Mouse (Mus musculus): ENCODE results near the gene Adam12. TPM values are rescaled to one million over a fixed set of nuclear protein-coding genes. Genes with fewer than 3 reads are reported as not detected.

Adam12 gene
- polyA plus RNA-seq, 1 experiment from 2014 or later = 3.4 TPM

DNA sequence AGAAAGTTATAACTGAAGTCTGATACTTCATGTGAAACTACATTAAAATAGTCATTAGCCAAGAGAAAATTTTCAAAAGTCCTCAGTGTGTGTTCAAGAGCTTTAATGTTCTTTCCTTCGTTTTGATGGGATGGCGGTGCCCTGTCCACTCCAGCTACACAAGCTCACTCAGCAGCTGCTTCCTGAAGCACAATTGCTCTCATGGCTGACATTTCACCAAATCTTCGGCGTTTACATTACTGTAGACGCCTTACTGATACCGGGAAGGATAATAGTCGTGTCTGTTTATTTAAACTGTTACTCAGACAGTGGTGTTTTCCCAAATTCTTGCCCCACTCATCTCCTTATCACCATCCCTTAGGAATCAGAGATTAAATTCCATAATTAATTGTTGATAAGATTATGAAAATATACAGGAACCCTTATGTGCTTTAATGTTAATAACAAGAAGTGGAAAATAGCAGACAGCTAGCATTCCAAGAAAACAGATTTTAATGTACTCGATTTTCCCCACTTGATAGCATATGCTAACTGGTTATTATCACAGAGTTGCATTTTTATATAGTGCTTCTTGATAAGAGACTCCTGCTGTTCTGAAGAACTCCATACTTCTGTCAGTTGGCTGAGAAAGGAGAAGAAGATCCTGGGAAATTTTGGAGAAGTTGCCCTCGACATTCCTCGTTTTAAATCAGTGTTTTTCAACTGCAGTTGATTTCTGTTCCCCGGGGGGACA is 160.6 kb downstream of the Adam12 start:
- H3K27ac ChIP-seq (replicated peaks; ENCODE audit: low read depth, low read length) = no peak overlapping the region
- no peaks in the 10 kb centered on the region for H3K4me1 ChIP-seq (ENCODE audit: control insufficient read depth, insufficient read depth, low read length)
- H3K4me2 ChIP-seq (ENCODE audit: low read length) = no peak overlapping the region
- WGBS = 89% methylated on average over 11 of the region's 11 CpGs
- no peak overlapping the region for H3K4me3 ChIP-seq (replicated peaks; ENCODE audit: low read depth, low read length)
- no peak overlapping the region for H3K9ac ChIP-seq (replicated peaks; ENCODE audit: low read length)
- no peak for DNase-seq
- no peak for ATAC-seq (ENCODE audit: low FRiP score, low TSS enrichment)
- no peaks in the 10 kb centered on the region for H3K9me3 ChIP-seq (ENCODE audit: control insufficient read depth, low read length)
- H3K36me3 ChIP-seq (ENCODE audit: control insufficient read depth, insufficient read depth, low read length) = no peaks in the 10 kb centered on the region
- no peaks in the 10 kb centered on the region for H3K27me3 ChIP-seq (ENCODE audit: control insufficient read depth, insufficient read depth, low read length)

DNA sequence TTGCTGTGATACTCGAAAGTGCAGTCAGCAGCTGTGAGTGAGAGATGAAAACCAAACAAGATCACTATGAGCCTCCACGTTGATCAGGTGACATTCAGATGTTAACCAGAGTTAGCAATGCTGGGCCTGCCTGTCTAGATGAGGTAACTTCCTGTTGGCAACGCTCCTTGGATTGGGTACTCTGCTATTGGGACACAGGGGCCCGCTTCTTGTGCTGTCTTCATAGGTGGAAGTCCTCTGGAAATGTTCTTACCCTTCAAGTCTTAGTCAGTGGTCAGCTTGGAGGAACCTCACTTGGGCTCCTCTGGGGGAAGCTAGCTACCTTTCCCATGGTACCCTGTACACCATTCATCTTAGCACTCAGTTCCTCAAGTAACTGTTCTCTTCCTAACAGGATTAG is 169.3 kb downstream of the Adam12 start:
- no peak overlapping the region for H3K27ac ChIP-seq (replicated peaks; ENCODE audit: low read depth, low read length)
- no peaks in the 10 kb centered on the region for H3K27me3 ChIP-seq (ENCODE audit: control insufficient read depth, insufficient read depth, low read length)
- no peaks in the 10 kb centered on the region for H3K4me1 ChIP-seq (ENCODE audit: control insufficient read depth, insufficient read depth, low read length)
- no peak overlapping the region for H3K4me3 ChIP-seq (replicated peaks; ENCODE audit: low read depth, low read length)
- H3K36me3 ChIP-seq (ENCODE audit: control insufficient read depth, insufficient read depth, low read length) = no peaks in the 10 kb centered on the region
- ATAC-seq (ENCODE audit: low FRiP score, low TSS enrichment) (no peak), DNase-seq (no peak)
- no peak overlapping the region for H3K4me2 ChIP-seq (ENCODE audit: low read length)
- 88% methylated on average over 4 of the region's 4 CpGs for WGBS
- H3K9me3 ChIP-seq (ENCODE audit: control insufficient read depth, low read length) = no peaks in the 10 kb centered on the region
- no peak overlapping the region for H3K9ac ChIP-seq (replicated peaks; ENCODE audit: low read length)

DNA sequence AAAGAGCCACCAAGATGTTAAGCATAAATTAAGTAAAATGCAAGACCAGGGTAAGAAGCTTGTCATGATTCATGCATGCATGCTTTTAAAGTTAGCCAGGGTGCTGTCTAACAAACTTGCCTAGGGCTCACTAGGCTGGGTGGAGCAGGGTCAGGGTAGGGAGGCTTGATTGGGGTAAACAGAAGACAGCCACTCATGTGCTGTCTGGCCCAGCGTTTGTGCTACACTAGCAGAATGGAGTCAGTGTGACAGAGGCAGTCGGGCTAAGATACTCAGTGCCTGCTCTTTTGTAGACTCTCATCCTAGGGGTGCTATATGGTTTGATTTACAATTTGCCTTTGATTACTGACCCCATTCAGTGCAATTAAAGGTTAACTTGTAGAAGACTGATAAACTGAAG is 179.5 kb downstream of the Adam12 start:
- DNase-seq (no peak), ATAC-seq (ENCODE audit: low FRiP score, low TSS enrichment) (no peak)
- Histone ChIP-seq H3K9me3 (ENCODE audit: control insufficient read depth, low read length) (no peaks in the 10 kb centered on the region), H3K36me3 (ENCODE audit: control insufficient read depth, insufficient read depth, low read length) (no peaks in the 10 kb centered on the region), H3K27ac (replicated peaks; ENCODE audit: low read depth, low read length) (no peak overlapping the region), H3K4me1 (ENCODE audit: control insufficient read depth, insufficient read depth, low read length) (no peaks in the 10 kb centered on the region), H3K9ac (replicated peaks; ENCODE audit: low read length) (no peak overlapping the region), H3K4me2 (ENCODE audit: low read length) (no peak overlapping the region), H3K4me3 (replicated peaks; ENCODE audit: low read depth, low read length) (no peak overlapping the region), H3K27me3 (ENCODE audit: control insufficient read depth, insufficient read depth, low read length) (no peaks in the 10 kb centered on the region)
- WGBS = 72% methylated on average over 2 of the region's 2 CpGs

DNA sequence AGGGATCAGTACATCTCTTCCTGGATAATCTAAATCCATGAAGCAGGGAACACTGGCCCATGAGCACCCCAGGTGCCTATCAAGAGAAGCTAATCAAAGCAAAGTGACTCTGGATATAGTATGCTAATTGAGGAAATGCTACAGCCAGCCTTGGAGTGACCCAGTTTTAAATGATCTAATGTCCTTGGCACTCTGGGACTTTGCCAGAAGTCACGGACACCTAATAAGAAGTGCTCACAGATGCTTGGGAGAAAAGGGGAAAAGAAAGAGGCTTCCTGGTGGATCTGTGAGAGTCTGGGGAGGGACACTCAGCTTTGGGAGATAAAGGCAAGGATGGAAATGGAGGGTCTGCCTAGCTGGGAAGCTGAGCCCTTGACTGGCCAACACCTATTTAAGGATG is 181.6 kb downstream of the Adam12 start:
- ATAC-seq (ENCODE audit: low FRiP score, low TSS enrichment) (no peak), DNase-seq (no peak)
- Histone ChIP-seq H3K36me3 (ENCODE audit: control insufficient read depth, insufficient read depth, low read length) (no peaks in the 10 kb centered on the region), H3K9me3 (ENCODE audit: control insufficient read depth, low read length) (no peaks in the 10 kb centered on the region), H3K4me2 (ENCODE audit: low read length) (no peak overlapping the region), H3K4me1 (ENCODE audit: control insufficient read depth, insufficient read depth, low read length) (no peaks in the 10 kb centered on the region), H3K27ac (replicated peaks; ENCODE audit: low read depth, low read length) (no peak overlapping the region), H3K9ac (replicated peaks; ENCODE audit: low read length) (no peak overlapping the region), H3K4me3 (replicated peaks; ENCODE audit: low read depth, low read length) (no peak overlapping the region), H3K27me3 (ENCODE audit: control insufficient read depth, insufficient read depth, low read length) (no peaks in the 10 kb centered on the region)
- 89% methylated on average over 1 of the region's 1 CpGs for WGBS

DNA sequence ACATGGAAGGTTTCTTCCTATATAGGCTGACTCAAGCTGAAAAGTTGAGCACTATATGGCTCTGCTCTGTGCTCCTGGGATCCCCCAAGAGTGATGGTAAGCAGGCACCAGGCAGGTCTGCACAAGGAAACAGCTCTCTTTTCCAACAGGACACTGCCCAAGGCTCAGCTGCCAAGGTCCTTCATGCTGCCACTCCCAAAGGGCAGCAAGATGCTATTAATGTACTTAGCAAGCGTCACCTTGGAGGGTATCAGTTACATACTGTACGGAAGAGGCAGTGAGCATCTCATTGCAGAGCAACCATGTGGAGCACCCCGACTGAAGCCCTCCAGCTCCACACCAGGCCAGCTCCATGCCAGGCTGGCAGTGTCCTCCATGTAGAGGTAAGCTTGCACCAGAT is 185.6 kb downstream of the Adam12 start:
- no peaks in the 10 kb centered on the region for H3K4me1 ChIP-seq (ENCODE audit: control insufficient read depth, insufficient read depth, low read length)
- H3K4me2 ChIP-seq (ENCODE audit: low read length) = no peak overlapping the region
- no peaks in the 10 kb centered on the region for H3K9me3 ChIP-seq (ENCODE audit: control insufficient read depth, low read length)
- DNase-seq (no peak), ATAC-seq (ENCODE audit: low FRiP score, low TSS enrichment) (no peak)
- 91% methylated on average over 3 of the region's 3 CpGs for WGBS
- no peak overlapping the region for H3K9ac ChIP-seq (replicated peaks; ENCODE audit: low read length)
- H3K27me3 ChIP-seq (ENCODE audit: control insufficient read depth, insufficient read depth, low read length) = no peaks in the 10 kb centered on the region
- no peak overlapping the region for H3K27ac ChIP-seq (replicated peaks; ENCODE audit: low read depth, low read length)
- H3K36me3 ChIP-seq (ENCODE audit: control insufficient read depth, insufficient read depth, low read length) = no peaks in the 10 kb centered on the region
- H3K4me3 ChIP-seq (replicated peaks; ENCODE audit: low read depth, low read length) = no peak overlapping the region

DNA sequence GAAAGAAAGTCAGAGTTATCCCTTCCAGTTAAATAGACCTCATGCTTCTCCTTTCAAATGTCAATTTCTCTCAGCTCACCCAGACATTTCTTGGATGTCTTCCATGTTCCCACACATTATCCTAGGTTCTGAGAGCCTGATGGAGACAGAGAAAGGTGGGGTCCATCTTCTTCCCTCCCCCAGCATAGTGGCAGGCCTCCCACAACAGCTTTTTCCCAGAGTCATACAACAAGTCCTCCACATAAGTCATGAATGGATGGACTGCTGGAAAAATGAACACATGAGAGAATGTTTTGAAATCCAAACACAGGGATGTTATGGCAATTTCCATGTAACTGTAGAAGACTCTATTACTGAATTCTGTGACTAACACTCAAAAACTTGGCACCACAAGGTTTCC is 188.4 kb downstream of the Adam12 start:
- no peak for ATAC-seq (ENCODE audit: low FRiP score, low TSS enrichment)
- Histone ChIP-seq H3K4me1 (ENCODE audit: control insufficient read depth, insufficient read depth, low read length) (no peaks in the 10 kb centered on the region), H3K27ac (replicated peaks; ENCODE audit: low read depth, low read length) (no peak overlapping the region), H3K36me3 (ENCODE audit: control insufficient read depth, insufficient read depth, low read length) (no peaks in the 10 kb centered on the region), H3K4me3 (replicated peaks; ENCODE audit: low read depth, low read length) (no peak overlapping the region), H3K27me3 (ENCODE audit: control insufficient read depth, insufficient read depth, low read length) (no peaks in the 10 kb centered on the region), H3K9ac (replicated peaks; ENCODE audit: low read length) (no peak overlapping the region), H3K4me2 (ENCODE audit: low read length) (no peak overlapping the region), H3K9me3 (ENCODE audit: control insufficient read depth, low read length) (no peaks in the 10 kb centered on the region)
- DNase-seq = no peak

DNA sequence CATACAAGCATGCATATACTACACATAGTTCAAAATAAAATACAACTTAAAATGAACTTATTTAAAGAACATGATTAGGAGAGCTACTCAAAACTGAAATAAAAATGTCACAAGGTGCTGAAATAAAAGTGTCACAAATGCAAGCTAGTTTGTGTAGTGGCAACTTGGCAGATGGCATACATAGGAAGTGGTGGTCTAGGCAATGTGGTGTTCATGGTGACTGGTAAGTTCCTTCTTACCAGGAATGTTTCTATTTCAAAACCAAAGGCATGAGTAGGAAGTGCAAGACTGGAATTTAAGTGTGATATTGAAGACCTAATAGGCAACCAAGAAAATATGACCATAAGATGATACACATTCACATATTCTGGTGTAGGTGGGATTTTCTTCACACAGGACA is 189.3 kb downstream of the Adam12 start:
- no peak overlapping the region for H3K27ac ChIP-seq (replicated peaks; ENCODE audit: low read depth, low read length)
- H3K4me1 ChIP-seq (ENCODE audit: control insufficient read depth, insufficient read depth, low read length) = no peaks in the 10 kb centered on the region
- H3K9me3 ChIP-seq (ENCODE audit: control insufficient read depth, low read length) = no peaks in the 10 kb centered on the region
- no peak overlapping the region for H3K4me3 ChIP-seq (replicated peaks; ENCODE audit: low read depth, low read length)
- ATAC-seq (ENCODE audit: low FRiP score, low TSS enrichment) (no peak), DNase-seq (no peak)
- no peaks in the 10 kb centered on the region for H3K27me3 ChIP-seq (ENCODE audit: control insufficient read depth, insufficient read depth, low read length)
- H3K36me3 ChIP-seq (ENCODE audit: control insufficient read depth, insufficient read depth, low read length) = no peaks in the 10 kb centered on the region
- H3K9ac ChIP-seq (replicated peaks; ENCODE audit: low read length) = no peak overlapping the region
- no peak overlapping the region for H3K4me2 ChIP-seq (ENCODE audit: low read length)

DNA sequence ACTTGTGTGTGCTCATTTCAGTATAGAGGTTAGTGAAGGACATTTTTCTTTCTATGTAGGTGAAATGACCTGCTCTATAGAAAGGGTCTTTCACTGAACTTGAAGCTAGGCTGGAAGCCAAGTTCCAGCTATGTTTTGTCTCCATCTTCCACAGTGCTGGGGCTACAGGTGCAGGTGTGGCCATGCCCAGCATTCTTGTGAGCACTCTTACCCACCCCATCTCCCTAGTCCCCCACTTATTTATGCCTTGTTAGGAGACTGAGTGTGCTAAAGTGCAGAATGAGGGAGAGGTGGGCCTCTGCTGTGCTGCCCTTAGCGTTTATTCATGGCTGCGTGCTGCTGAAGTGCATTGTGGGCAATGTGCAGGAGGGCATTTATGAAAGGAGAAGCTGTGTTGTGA is 198.0 kb downstream of the Adam12 start:
- ATAC-seq (ENCODE audit: low FRiP score, low TSS enrichment) = no peak
- Histone ChIP-seq H3K27me3 (ENCODE audit: control insufficient read depth, insufficient read depth, low read length) (no peaks in the 10 kb centered on the region), H3K36me3 (ENCODE audit: control insufficient read depth, insufficient read depth, low read length) (no peaks in the 10 kb centered on the region), H3K4me3 (replicated peaks; ENCODE audit: low read depth, low read length) (no peak overlapping the region), H3K27ac (replicated peaks; ENCODE audit: low read depth, low read length) (no peak overlapping the region), H3K4me1 (ENCODE audit: control insufficient read depth, insufficient read depth, low read length) (no peaks in the 10 kb centered on the region), H3K9me3 (ENCODE audit: control insufficient read depth, low read length) (no peaks in the 10 kb centered on the region), H3K4me2 (ENCODE audit: low read length) (no peak overlapping the region), H3K9ac (replicated peaks; ENCODE audit: low read length) (no peak overlapping the region)
- 85% methylated on average over 2 of the region's 2 CpGs for WGBS
- no peak for DNase-seq

DNA sequence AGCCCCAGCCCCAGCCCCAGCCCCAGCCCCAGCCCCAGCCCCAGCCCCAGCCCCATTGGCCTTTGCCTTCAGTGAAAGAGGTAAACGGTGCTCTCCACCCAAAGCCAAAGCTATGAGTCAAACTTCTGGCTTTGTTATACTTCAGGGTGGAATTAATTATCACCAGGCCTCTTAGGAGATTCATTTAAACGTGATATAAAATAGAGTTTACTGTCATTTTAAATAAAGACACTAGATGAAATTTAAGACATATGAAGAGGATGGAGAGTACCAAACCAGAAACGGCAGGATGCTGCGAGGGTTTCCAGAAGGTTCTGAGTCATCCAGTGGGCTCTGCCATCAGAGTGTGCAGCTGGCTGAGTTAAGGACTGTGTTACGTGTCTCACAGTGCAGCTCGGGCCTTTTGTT is 199.0 kb downstream of the Adam12 start:
- Histone ChIP-seq H3K9me3 (ENCODE audit: control insufficient read depth, low read length) (no peaks in the 10 kb centered on the region), H3K4me1 (ENCODE audit: control insufficient read depth, insufficient read depth, low read length) (0 out of 2 replicates have a peak, but pooled peaks cover 4% of the 10 kb centered on the region), H3K27ac (replicated peaks; ENCODE audit: low read depth, low read length) (no peak overlapping the region), H3K27me3 (ENCODE audit: control insufficient read depth, insufficient read depth, low read length) (no peaks in the 10 kb centered on the region), H3K4me3 (replicated peaks; ENCODE audit: low read depth, low read length) (no peak overlapping the region), H3K4me2 (ENCODE audit: low read length) (no peak overlapping the region), H3K9ac (replicated peaks; ENCODE audit: low read length) (no peak overlapping the region), H3K36me3 (ENCODE audit: control insufficient read depth, insufficient read depth, low read length) (no peaks in the 10 kb centered on the region)
- ATAC-seq (ENCODE audit: low FRiP score, low TSS enrichment) (no peak), DNase-seq (no peak)
- WGBS = 39% methylated on average over 6 of the region's 6 CpGs

All from midbrain, embryonic 14.5 days (tissue).